Comparison of ENCODE assay signal across 10 mouse cellular contexts in genomic region chr15:98674284-98674993, GRCm38 (mm10). TPM values are rescaled to one million over a fixed set of nuclear protein-coding genes. Genes with fewer than 3 reads are reported as not detected.
DNase-seq lines count a peak whose midpoint lies in the region; ATAC-seq and TF ChIP-seq lines count a peak whose summit lies in the region.
"Had no signal": no experiment of that assay in that cellular context is flagged by ENCODE, and none has a peak within 500 bp of the region (broad histone marks: within the 10 kb centered on the region; RNA-seq: fewer than 3 reads in every experiment).

No protein-coding gene starts in this region.

- no peaks in the 10 kb centered on the region for H3K9me3 ChIP-seq in heart, embryonic 13.5 days
- H3K9me3 ChIP-seq in forebrain, embryonic 15.5 days, result no peaks in the 10 kb centered on the region
- no peaks in the 10 kb centered on the region for H3K9me3 ChIP-seq in midbrain, embryonic 13.5 days
- no peaks in the 10 kb centered on the region for H3K9me3 ChIP-seq in stomach, postnatal 0 days (ENCODE audit: control insufficient read depth, low read length)

- H3K4me2 ChIP-seq in heart, embryonic 13.5 days, result 0 out of 2 replicates have a peak overlapping the region, but pooled peaks have one; percentile 97
- peak overlapping the region; percentile 99 for H3K4me2 ChIP-seq in forebrain, embryonic 15.5 days (replicated peaks)
- H3K4me2 ChIP-seq in midbrain, embryonic 13.5 days (replicated peaks), result peak overlapping the region; percentile 98
- no peak overlapping the region for H3K4me2 ChIP-seq in stomach, postnatal 0 days (replicated peaks; ENCODE audit: low read depth)

- no peak for TF ChIP-seq CTCF in brain, embryonic 14.5 days (IDR thresholded peaks at IDR 0.05; ENCODE audit: borderline replicate concordance, extremely low read depth, insufficient read depth, insufficient read length)
- no peak for TF ChIP-seq CTCF in stomach, postnatal 0 days (IDR thresholded peaks at IDR 0.05; ENCODE audit: low read depth)

- TF ChIP-seq POLR2A in brain, embryonic 14.5 days (IDR thresholded peaks at IDR 0.05; ENCODE audit: borderline replicate concordance, extremely low read depth, insufficient read depth, insufficient read length, poor library complexity, severe bottlenecking), result no peak

- peak overlapping the region; percentile 33; the same call in 1 of the 2 replicates for H3K9ac ChIP-seq in heart, embryonic 13.5 days
- peak overlapping the region; percentile 50 for H3K9ac ChIP-seq in forebrain, embryonic 15.5 days (replicated peaks)
- H3K9ac ChIP-seq in midbrain, embryonic 13.5 days (replicated peaks), result peak overlapping the region; percentile 71
- H3K9ac ChIP-seq in stomach, postnatal 0 days (ENCODE audit: low read length), result no peak overlapping the region
- H3K9ac ChIP-seq: lung, embryonic 14.5 days had no signal

- H3K27me3 ChIP-seq in heart, embryonic 13.5 days (replicated peaks), result peaks cover 56% of the 10 kb centered on the region
- no peaks in the 10 kb centered on the region for H3K27me3 ChIP-seq in forebrain, embryonic 15.5 days
- H3K27me3 ChIP-seq in midbrain, embryonic 13.5 days, result 0 out of 2 replicates have a peak, but pooled peaks cover 9% of the 10 kb centered on the region
- H3K27me3 ChIP-seq in stomach, postnatal 0 days (ENCODE audit: control insufficient read depth, insufficient read depth, low read length), result no peaks in the 10 kb centered on the region

- no peak overlapping the region for H3K27ac ChIP-seq in heart, embryonic 13.5 days (replicated peaks)
- peak overlapping the region; percentile 55 for H3K27ac ChIP-seq in forebrain, embryonic 15.5 days (replicated peaks)
- H3K27ac ChIP-seq in midbrain, embryonic 13.5 days, result peak overlapping the region; percentile 75
- H3K27ac ChIP-seq in stomach, postnatal 0 days (replicated peaks), result no peak overlapping the region

- H3K4me3 ChIP-seq in heart, embryonic 13.5 days, result no peak overlapping the region
- H3K4me3 ChIP-seq in forebrain, embryonic 15.5 days, result peak overlapping the region; percentile 51
- peak overlapping the region; percentile 54 for H3K4me3 ChIP-seq in midbrain, embryonic 13.5 days (replicated peaks)
- H3K4me3 ChIP-seq in stomach, postnatal 0 days (ENCODE audit: low read depth, low read length), result no peak overlapping the region

- no peak for ATAC-seq in heart, embryonic 13.5 days (ENCODE audit: extremely low read depth, insufficient number of reproducible peaks, low FRiP score, low TSS enrichment)
- peak; percentile 50 for ATAC-seq in forebrain, embryonic 15.5 days (replicated peaks)
- ATAC-seq in midbrain, embryonic 13.5 days, result peak; percentile 55
- no peak for ATAC-seq in stomach, postnatal 0 days (ENCODE audit: low FRiP score, low TSS enrichment)

- no peak for TF ChIP-seq EP300 in stomach, postnatal 0 days (optimal IDR thresholded peaks at IDR 0.05)

- intact Hi-C loops in heart, postnatal 36 days (cut with DNase I), result no loop called here

- H3K36me3 ChIP-seq in heart, embryonic 13.5 days, result no peaks in the 10 kb centered on the region
- H3K36me3 ChIP-seq in forebrain, embryonic 15.5 days, result no peaks in the 10 kb centered on the region; the same call in 1 of the 2 replicates
- H3K36me3 ChIP-seq in midbrain, embryonic 13.5 days, result peaks cover 10% of the 10 kb centered on the region
- no peaks in the 10 kb centered on the region for H3K36me3 ChIP-seq in stomach, postnatal 0 days (ENCODE audit: control insufficient read depth, insufficient read depth, low read length)

- WGBS in heart, embryonic 13.5 days, result 41% methylated on average over 7 of the region's 7 CpGs
- WGBS in forebrain, embryonic 15.5 days, result 12% methylated on average over 7 of the region's 7 CpGs
- WGBS in midbrain, embryonic 13.5 days, result 14% methylated on average over 7 of the region's 7 CpGs
- WGBS in stomach, postnatal 0 days, result 36% methylated on average over 7 of the region's 7 CpGs

- peaks cover 42% of the 10 kb centered on the region for H3K4me1 ChIP-seq in heart, embryonic 13.5 days
- peaks cover 38% of the 10 kb centered on the region for H3K4me1 ChIP-seq in forebrain, embryonic 15.5 days
- H3K4me1 ChIP-seq in midbrain, embryonic 13.5 days (replicated peaks), result peaks cover 46% of the 10 kb centered on the region
- no peaks in the 10 kb centered on the region for H3K4me1 ChIP-seq in stomach, postnatal 0 days (replicated peaks; ENCODE audit: control insufficient read depth, insufficient read depth)

- DNase-seq in heart, postnatal 36 days, result no peak
- peak; percentile 95 for DNase-seq in brain, embryonic 14.5 days (ENCODE audit: low read depth)
- DNase-seq in stomach, postnatal 0 days (ENCODE audit: low spot score), result no peak
- no peak for DNase-seq in spleen, postnatal 14 days (ENCODE audit: low spot score in 2 of 2)
- no peak for DNase-seq in kidney, adult 18-20 months
- DNase-seq: layer of hippocampus, adult 9-11 months; lung, embryonic 14.5 days had no signal

RNA-seq across cellular contexts. Expression of gene Rnd1, which starts 2.8 kb away (rescaled TPM):
- 1.3 TPM in 2 replicates for polyA plus RNA-seq in heart, embryonic 13.5 days (2015; fragmentation: Nextera tagmentation; extraction: Ambion mirVana)
- total RNA-seq in heart, postnatal 36 days (2021), result 1 to 10 TPM; 1.1 to 1.4 TPM
- polyA plus RNA-seq in brain, embryonic 14.5 days (2012; rRNA removed), result 13.7 and 14.0 TPM in 2 replicates
- polyA plus RNA-seq in forebrain, embryonic 15.5 days (2015; fragmentation: Nextera tagmentation; extraction: Ambion mirVana), result 11.0 and 12.8 TPM in 2 replicates
- polyA plus RNA-seq in midbrain, embryonic 13.5 days (2015; fragmentation: Nextera tagmentation; extraction: Ambion mirVana), result 10.2 and 12.7 TPM in 2 replicates
- polyA plus RNA-seq in stomach, postnatal 0 days (2015; fragmentation: Nextera tagmentation; extraction: Ambion mirVana), result 0.35 and 0.46 TPM in 2 replicates

RNA-seq across cellular contexts. Expression of gene Ddx23, which starts 11.7 kb away (rescaled TPM):
- 16.5 and 20.8 TPM in 2 replicates for polyA plus RNA-seq in heart, embryonic 13.5 days (2015; fragmentation: Nextera tagmentation; extraction: Ambion mirVana)
- total RNA-seq in heart, postnatal 36 days (2021), result 10 to 100 TPM; 51.5 to 65.1 TPM
- 38.9 and 55.6 TPM in 2 replicates for polyA plus RNA-seq in brain, embryonic 14.5 days (2012; rRNA removed)
- polyA plus RNA-seq in forebrain, embryonic 15.5 days (2015; fragmentation: Nextera tagmentation; extraction: Ambion mirVana), result 23.5 and 25.0 TPM in 2 replicates
- 28.6 and 29.5 TPM in 2 replicates for polyA plus RNA-seq in midbrain, embryonic 13.5 days (2015; fragmentation: Nextera tagmentation; extraction: Ambion mirVana)
- polyA plus RNA-seq in stomach, postnatal 0 days (2015; fragmentation: Nextera tagmentation; extraction: Ambion mirVana), result 8.2 and 10.3 TPM in 2 replicates

RNA-seq across cellular contexts. Expression of gene Ccdc65, which starts 33.6 kb away (rescaled TPM):
- polyA plus RNA-seq in heart, embryonic 13.5 days (2015; fragmentation: Nextera tagmentation; extraction: Ambion mirVana), result 0.32 and 0.39 TPM in 2 replicates
- under 1 TPM; 0.33 to 0.42 TPM for total RNA-seq in heart, postnatal 36 days (2021)
- 1.7 and 3.2 TPM in 2 replicates for polyA plus RNA-seq in brain, embryonic 14.5 days (2012; rRNA removed)
- polyA plus RNA-seq in forebrain, embryonic 15.5 days (2015; fragmentation: Nextera tagmentation; extraction: Ambion mirVana), result 2.3 and 4.3 TPM in 2 replicates
- 2.6 and 3.2 TPM in 2 replicates for polyA plus RNA-seq in midbrain, embryonic 13.5 days (2015; fragmentation: Nextera tagmentation; extraction: Ambion mirVana)
- polyA plus RNA-seq in stomach, postnatal 0 days (2015; fragmentation: Nextera tagmentation; extraction: Ambion mirVana), result 0.70 and 0.76 TPM in 2 replicates

RNA-seq across cellular contexts. Expression of gene Cacnb3, which starts 43.8 kb away (rescaled TPM):
- 9.5 and 10.8 TPM in 2 replicates for polyA plus RNA-seq in heart, embryonic 13.5 days (2015; fragmentation: Nextera tagmentation; extraction: Ambion mirVana)
- 1 to 10 TPM; 3.3 to 4.0 TPM for total RNA-seq in heart, postnatal 36 days (2021)
- polyA plus RNA-seq in brain, embryonic 14.5 days (2012; rRNA removed), result 287 and 323 TPM in 2 replicates
- polyA plus RNA-seq in forebrain, embryonic 15.5 days (2015; fragmentation: Nextera tagmentation; extraction: Ambion mirVana), result 134 and 138 TPM in 2 replicates
- polyA plus RNA-seq in midbrain, embryonic 13.5 days (2015; fragmentation: Nextera tagmentation; extraction: Ambion mirVana), result 139 and 157 TPM in 2 replicates
- 15.1 and 17.6 TPM in 2 replicates for polyA plus RNA-seq in stomach, postnatal 0 days (2015; fragmentation: Nextera tagmentation; extraction: Ambion mirVana)

RNA-seq across cellular contexts. Expression of gene Fkbp11, which starts 53.6 kb away (rescaled TPM):
- 19.8 and 24.5 TPM in 2 replicates for polyA plus RNA-seq in heart, embryonic 13.5 days (2015; fragmentation: Nextera tagmentation; extraction: Ambion mirVana)
- total RNA-seq in heart, postnatal 36 days (2021), result 1 to 10 TPM; 6.2 to 6.7 TPM
- 4.7 and 5.9 TPM in 2 replicates for polyA plus RNA-seq in brain, embryonic 14.5 days (2012; rRNA removed)
- 3.5 and 3.6 TPM in 2 replicates for polyA plus RNA-seq in forebrain, embryonic 15.5 days (2015; fragmentation: Nextera tagmentation; extraction: Ambion mirVana)
- 3.5 and 4.1 TPM in 2 replicates for polyA plus RNA-seq in midbrain, embryonic 13.5 days (2015; fragmentation: Nextera tagmentation; extraction: Ambion mirVana)
- 117 and 127 TPM in 2 replicates for polyA plus RNA-seq in stomach, postnatal 0 days (2015; fragmentation: Nextera tagmentation; extraction: Ambion mirVana)

Comparison
In these comparisons a context has a peak if more than half of its experiments do, and no peak if none do; other contexts are left out.
1. ATAC-seq: peak in forebrain, embryonic 15.5 days (single experiment) and midbrain, embryonic 13.5 days (single experiment); none in heart, embryonic 13.5 days (single experiment) and stomach, postnatal 0 days (single experiment).
2. H3K27ac ChIP-seq: peak in forebrain, embryonic 15.5 days (single experiment) and midbrain, embryonic 13.5 days (single experiment); none in heart, embryonic 13.5 days (single experiment) and stomach, postnatal 0 days (single experiment).
3. H3K4me3 ChIP-seq: peak in forebrain, embryonic 15.5 days (single experiment) and midbrain, embryonic 13.5 days (single experiment); none in heart, embryonic 13.5 days (single experiment) and stomach, postnatal 0 days (single experiment).